In the genomic region with DNA sequence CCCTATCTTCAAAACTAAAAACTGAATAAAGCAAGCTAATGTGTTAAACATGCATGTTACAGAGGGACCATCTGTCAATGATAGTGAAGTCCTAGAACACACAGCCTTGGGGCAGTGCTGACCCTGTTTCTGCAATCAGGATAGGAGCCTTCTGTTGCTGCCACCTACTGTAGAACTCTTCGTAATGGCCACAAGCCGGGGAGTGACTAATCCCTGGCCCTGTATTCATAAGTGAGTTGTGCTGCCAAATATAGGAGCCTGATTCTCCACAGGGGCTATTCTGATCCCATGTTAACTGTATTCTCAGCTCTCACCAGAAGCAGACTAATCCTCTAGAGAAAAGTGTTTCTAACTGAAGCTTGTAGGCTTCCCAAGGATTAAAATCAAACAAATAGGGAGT, we compare ENCODE assay signal across 8 mouse cellular contexts. TPM values are rescaled to one million over a fixed set of nuclear protein-coding genes. Genes with fewer than 3 reads are reported as not detected.
A peak's percentile ranks its signal among the peaks of the same experiment; 100 is the strongest.
DNase-seq lines count a peak whose midpoint lies in the region; ATAC-seq and TF ChIP-seq lines count a peak whose summit lies in the region.

No protein-coding gene starts in this region.

- intact Hi-C loops in heart, adult 2 months (cut with DNase I) = no loop called here

- ATAC-seq in heart, embryonic 16.5 days (replicated peaks; ENCODE audit: extremely low read depth, insufficient read depth, low FRiP score) = peak; percentile 45; the same call in 1 of the 2 replicates

- no peaks in the 10 kb centered on the region for H3K79me2 ChIP-seq in heart, adult 2 months (replicated peaks; ENCODE audit: control insufficient read depth, insufficient read depth, low read length)

- TF ChIP-seq EP300 in heart, adult 2 months (IDR thresholded peaks at IDR 0.05; ENCODE audit: insufficient read depth, low read depth, low read length) = no peak

- H3K36me3 ChIP-seq in heart, adult 2 months (ENCODE audit: control insufficient read depth, insufficient read depth, low read length) = no peaks in the 10 kb centered on the region
- peaks cover 21% of the 10 kb centered on the region; the same call in 1 of the 2 replicates for H3K36me3 ChIP-seq in heart, embryonic 10.5 days
- peaks cover 3% of the 10 kb centered on the region; the same call in 1 of the 2 replicates for H3K36me3 ChIP-seq in heart, embryonic 16.5 days (ENCODE audit: control insufficient read depth, insufficient read depth)

- H3K4me1 ChIP-seq in heart, adult 2 months (ENCODE audit: control insufficient read depth, insufficient read depth, low read length) = no peaks in the 10 kb centered on the region
- no peaks in the 10 kb centered on the region for H3K4me1 ChIP-seq in heart, embryonic 10.5 days
- H3K4me1 ChIP-seq in heart, embryonic 16.5 days (ENCODE audit: control insufficient read depth, insufficient read depth, low read length) = no peaks in the 10 kb centered on the region

- no peak for DNase-seq in heart, adult 2 months
- no peak for DNase-seq in heart, embryonic 10.5 days (ENCODE audit: low spot score)
- peak; percentile 40 for DNase-seq in MN1 (ENCODE audit: low spot score)
- peak; percentile 41 to 54 for DNase-seq in adrenal gland, postnatal 36 days
- no peak for DNase-seq in urinary bladder, postnatal 10 days (ENCODE audit: low spot score)
- no peak for DNase-seq in layer of hippocampus, postnatal 36 days
- no peak for DNase-seq in layer of hippocampus, postnatal 25 days (ENCODE audit: extremely low spot score in 1 of 2, low spot score in 1 of 2)

- TF ChIP-seq CTCF in heart, adult 2 months (IDR thresholded peaks at IDR 0.05) = peak; percentile 36

- no peak overlapping the region for H3K27ac ChIP-seq in heart, adult 2 months
- H3K27ac ChIP-seq in heart, embryonic 10.5 days = no peak overlapping the region
- peak overlapping the region; percentile 43; the same call in 1 of the 2 replicates for H3K27ac ChIP-seq in heart, embryonic 16.5 days (ENCODE audit: low read length)

- H3K27me3 ChIP-seq in heart, adult 2 months (ENCODE audit: control insufficient read depth, insufficient read depth, low read length) = no peaks in the 10 kb centered on the region
- H3K27me3 ChIP-seq in heart, embryonic 10.5 days (ENCODE audit: insufficient read depth, poor library complexity, severe bottlenecking) = no peaks in the 10 kb centered on the region
- H3K27me3 ChIP-seq in heart, embryonic 16.5 days (ENCODE audit: control insufficient read depth, insufficient read depth, low read length) = no peaks in the 10 kb centered on the region

- H3K4me3 ChIP-seq in heart, adult 2 months = no peak overlapping the region
- H3K4me3 ChIP-seq in heart, embryonic 10.5 days = no peak overlapping the region
- H3K4me3 ChIP-seq in heart, embryonic 16.5 days (ENCODE audit: low read length) = no peak overlapping the region

- no peak overlapping the region for H3K4me2 ChIP-seq in heart, embryonic 16.5 days (ENCODE audit: low read depth, low read length)

- no peak overlapping the region for H3K9ac ChIP-seq in heart, adult 2 months (ENCODE audit: low read depth, low read length)
- H3K9ac ChIP-seq in heart, embryonic 16.5 days (ENCODE audit: low read length) = no peak overlapping the region

- TF ChIP-seq POLR2A in heart, adult 2 months (IDR thresholded peaks at IDR 0.05; ENCODE audit: insufficient read depth, low read depth, low read length) = no peak

- no peaks in the 10 kb centered on the region for H3K9me3 ChIP-seq in heart, embryonic 10.5 days
- no peaks in the 10 kb centered on the region for H3K9me3 ChIP-seq in heart, embryonic 16.5 days (replicated peaks; ENCODE audit: control insufficient read depth, low read length)

- 34% methylated on average over 2 of the region's 2 CpGs for WGBS in heart, adult 2 months
- WGBS in heart, embryonic 10.5 days = 59% methylated on average over 2 of the region's 2 CpGs
- WGBS in heart, embryonic 16.5 days = 32% methylated on average over 2 of the region's 2 CpGs

RNA-seq across cellular contexts. Expression of a gene that starts 9.4 kb away (rescaled TPM):
- 10 to 100 TPM; 31.4 to 34.7 TPM for total RNA-seq in heart, adult 2 months (2021)
- 12.9 and 20.7 TPM in 2 replicates for polyA plus RNA-seq in heart, adult 2 months (2012; rRNA removed)
- polyA plus RNA-seq in heart, embryonic 10.5 days (2016; fragmentation: Nextera tagmentation; extraction: Ambion mirVana) = 69.3 and 70.6 TPM in 2 replicates
- 10 to 100 TPM; 35.8 to 36.8 TPM for total RNA-seq in adrenal gland, postnatal 36 days (2021)
- polyA plus RNA-seq in heart, embryonic 16.5 days (2015; fragmentation: Nextera tagmentation; extraction: Ambion mirVana) = 55.3 and 56.7 TPM in 2 replicates
- total RNA-seq in layer of hippocampus, postnatal 36 days (2021) = 10 to 100 TPM; 35.2 to 35.3 TPM
- total RNA-seq in layer of hippocampus, postnatal 25 days (2021) = 10 to 100 TPM; 32.2 to 37.4 TPM

RNA-seq across cellular contexts. Expression of a gene that starts 50.7 kb away (rescaled TPM):
- 10 to 100 TPM; 25.3 to 29.5 TPM for total RNA-seq in heart, adult 2 months (2021)
- polyA plus RNA-seq in heart, adult 2 months (2012; rRNA removed) = 7.8 and 12.5 TPM in 2 replicates
- 31.3 and 32.3 TPM in 2 replicates for polyA plus RNA-seq in heart, embryonic 10.5 days (2016; fragmentation: Nextera tagmentation; extraction: Ambion mirVana)
- 10 to 100 TPM; 48.2 to 55.3 TPM for total RNA-seq in adrenal gland, postnatal 36 days (2021)
- 21.2 and 28.8 TPM in 2 replicates for polyA plus RNA-seq in heart, embryonic 16.5 days (2015; fragmentation: Nextera tagmentation; extraction: Ambion mirVana)
- 10 to 100 TPM; 62.0 to 66.6 TPM for total RNA-seq in layer of hippocampus, postnatal 36 days (2021)
- total RNA-seq in layer of hippocampus, postnatal 25 days (2021) = 10 to 100 TPM; 56.0 to 57.2 TPM

Comparison
In these comparisons a context has a peak if more than half of its experiments do, and no peak if none do; other contexts are left out.
1. DNase-seq: peak in MN1 (single experiment) and adrenal gland, postnatal 36 days (2 of 2); none in heart, adult 2 months (0 of 2), heart, embryonic 10.5 days (single experiment), urinary bladder, postnatal 10 days (single experiment), layer of hippocampus, postnatal 36 days (0 of 2) and layer of hippocampus, postnatal 25 days (0 of 2).